Mouse (Mus musculus) heart, postnatal 0 days (tissue): Measurements from ENCODE around the gene Ovca2.

Experiments
- CTCF ChIP-seq: IDR thresholded peaks from 2 replicates; pipeline ENCODE4 v1.5.1; 2016; ENCODE audit warnings: antibody characterized with exemption, control low read depth, low read depth
- EP300 ChIP-seq: IDR thresholded peaks from 2 replicates; pipeline ENCODE4 v1.6.1; 2016; ENCODE audit warnings: antibody characterized with exemption, low read depth

- TF ChIP-seq EP300 (no peak), CTCF (no peak)
Measured at GRCm38 (mm10) chr11:75214081-75214950, 35.7 kb upstream of the Ovca2 start.
